Mouse (Mus musculus) cerebellum, postnatal 10 days (tissue): ENCODE results near the gene Gm3512.
A peak's percentile ranks its signal among the peaks of the same experiment; 100 is the strongest.
"Not testable (repeated sequence)": the region's sequence is repeated elsewhere in the genome, so short reads cannot be mapped to it uniquely, and the experiment has no call there.

Experiments
- DNase-seq, 2 experiments: peaks; one replicate each; pipeline ENCODE4 v3.0.0; 2021; ENCODE audit warnings: mixed read lengths in 2 of 2

The Gm3512 gene

GRCm38 (mm10) chr14:7174483-7174971, at the start of gene Gm3512:
Gm3512 (minus strand) TSS chr14:7174533.
- DNase-seq = peak; percentile 4 to 13

GRCm38 (mm10) chr14:7200070-7200469, 25.7 kb upstream of the Gm3512 start:
- DNase-seq = peak; percentile 0

GRCm38 (mm10) chr14:7194440-7194839, 20.1 kb upstream of the Gm3512 start, which contains the start of gene Gm16434:
Gm16434 (minus strand) TSS chr14:7194540.
- DNase-seq = not testable (repeated sequence)

GRCm38 (mm10) chr14:7125312-7125711, 49.0 kb downstream of the Gm3512 start, which contains the start of gene Gm6676:
Gm6676 (minus strand) TSS chr14:7125412.
- not testable (repeated sequence) for DNase-seq

GRCm38 (mm10) chr14:7105124-7105802, 69.1 kb downstream of the Gm3512 start:
- DNase-seq = peak; percentile 22 to 31
